Mouse (Mus musculus) kidney, adult 2 months (tissue): Measurements from ENCODE around the gene Plcb1.

ENCODE experiments used
- CTCF ChIP-seq: fragments of 200-500 bp; conservative IDR thresholded peaks from 2 replicates; pipeline ENCODE4 v1.5.1; 2011; ENCODE audit warnings: low read depth, mild to moderate bottlenecking, control low read depth, low read length, moderate library complexity, mixed read lengths; ENCODE audit not compliant: insufficient read depth, insufficient read length
- POLR2A ChIP-seq: fragments of 200-500 bp; IDR thresholded peaks from one replicate; pipeline ENCODE4 v1.6.1; 2011; ENCODE audit warnings: low read depth, low read length, control low read depth

DNA sequence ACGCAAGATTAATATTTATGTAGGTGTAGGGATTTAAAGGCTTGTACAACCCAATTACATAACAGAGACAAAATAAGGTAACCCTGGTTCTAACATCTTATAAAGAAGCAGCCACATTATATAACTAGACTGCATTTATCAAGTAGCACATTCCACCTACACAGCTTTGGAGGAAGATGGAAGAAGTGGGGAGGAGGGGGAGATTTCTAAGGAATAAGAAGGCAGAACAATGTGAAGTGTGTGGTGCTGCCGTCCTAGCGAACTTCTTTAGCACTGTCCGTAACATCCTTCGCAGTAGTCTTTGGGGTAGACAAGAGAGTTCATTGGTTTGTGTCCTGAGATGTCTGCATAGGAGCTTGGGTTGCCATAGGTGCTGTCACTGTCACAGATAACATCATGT, 111.2 kb downstream of the Plcb1 start:
- TF ChIP-seq POLR2A (no peak), CTCF (no peak)
